Mouse (Mus musculus) heart, postnatal 10 days (tissue): ENCODE results near the gene Flvcr2. TPM values are rescaled to one million over a fixed set of nuclear protein-coding genes. Genes with fewer than 3 reads are reported as not detected.
"Not testable (repeated sequence)": the region's sequence is repeated elsewhere in the genome, so short reads cannot be mapped to it uniquely, and the experiment has no call there.

Experiments used
- DNase-seq, 2 experiments: peaks; one replicate each; pipeline ENCODE4 v3.0.0; 2021
- intact Hi-C: fragments of 180-260 bp; cut with DNase I; formaldehyde crosslinking; loops from one replicate; pipeline ENCODE4 v1.15.1; 2025
- total RNA-seq, 2 experiments: library from RNA; stranded (reverse); gene quantifications; 2 replicates each; pipeline ENCODE4 v1.2.3; 2021

Gene Flvcr2
- 1 to 10 TPM; 3.3 to 3.8 TPM for total RNA-seq

- intact Hi-C loops = loop anchor here (1.0 to 2.0 kb wide), 2 partner anchors 72 to 333 kb away; partner anchors contain the start of gene Tgfb3
Measured at GRCm38 (mm10) chr12:85745827-85746695, at the start of gene Flvcr2. Gene Flvcr2, plus strand, starts transcription at chr12:85746539.

GRCm38 (mm10) chr12:85698179-85698578, 48.2 kb upstream of the Flvcr2 start:
- DNase-seq, intact Hi-C loops: not testable (repeated sequence)

More at GRCm38 (mm10) chr12:85745827-85746695, at the start of gene Flvcr2:
- peak; percentile 89 for DNase-seq

- intact Hi-C loops = no loop called here
- no peak for DNase-seq
Measured at GRCm38 (mm10) chr12:85700191-85700841, 46.0 kb upstream of the Flvcr2 start.

- intact Hi-C loops = no loop called here
- no peak for DNase-seq
Measured at GRCm38 (mm10) chr12:85700842-85701223, 45.5 kb upstream of the Flvcr2 start.

GRCm38 (mm10) chr12:85702166-85703055, 43.9 kb upstream of the Flvcr2 start:
- intact Hi-C loops = no loop called here
- DNase-seq = no peak

- intact Hi-C loops = no loop called here
- DNase-seq = no peak
Measured at GRCm38 (mm10) chr12:85703507-85703906, 42.8 kb upstream of the Flvcr2 start.

GRCm38 (mm10) chr12:85704566-85704965, 41.8 kb upstream of the Flvcr2 start:
- intact Hi-C loops = no loop called here
- no peak for DNase-seq

GRCm38 (mm10) chr12:85705002-85705830, 41.1 kb upstream of the Flvcr2 start:
- intact Hi-C loops = no loop called here
- DNase-seq = peak; percentile 89 to 90

GRCm38 (mm10) chr12:85705831-85706530, 40.4 kb upstream of the Flvcr2 start:
- intact Hi-C loops = no loop called here
- DNase-seq = no peak

- intact Hi-C loops = no loop called here
- no peak for DNase-seq
Measured at GRCm38 (mm10) chr12:85706906-85707305, 39.4 kb upstream of the Flvcr2 start.

- intact Hi-C loops = no loop called here
- no peak for DNase-seq
Measured at GRCm38 (mm10) chr12:85707391-85707790, 38.9 kb upstream of the Flvcr2 start.

GRCm38 (mm10) chr12:85708556-85708955, 37.8 kb upstream of the Flvcr2 start:
- no peak for DNase-seq
- intact Hi-C loops = no loop called here

GRCm38 (mm10) chr12:85710695-85711094, 35.6 kb upstream of the Flvcr2 start:
- DNase-seq = no peak
- intact Hi-C loops = no loop called here

- intact Hi-C loops = no loop called here
- no peak for DNase-seq
Measured at GRCm38 (mm10) chr12:85712587-85712986, 33.8 kb upstream of the Flvcr2 start.

- DNase-seq = no peak
Measured at GRCm38 (mm10) chr12:85714126-85714525, 32.2 kb upstream of the Flvcr2 start.

GRCm38 (mm10) chr12:85725306-85725705, 21.0 kb upstream of the Flvcr2 start:
- no peak for DNase-seq
- intact Hi-C loops = loop anchor here (5.0 kb wide), 3 partner anchors 38 to 388 kb away; partner anchors contain the start of genes Batf and Nek9

More at GRCm38 (mm10) chr12:85714126-85714525, 32.2 kb upstream of the Flvcr2 start:
- intact Hi-C loops = no loop called here

GRCm38 (mm10) chr12:85726729-85727397, 19.5 kb upstream of the Flvcr2 start:
- intact Hi-C loops = loop anchor here (5.0 kb wide), 3 partner anchors 40 to 390 kb away; partner anchors contain the start of genes Batf and Nek9
- no peak for DNase-seq

- peak in 1 of 2 experiments; percentile 21 for DNase-seq
- intact Hi-C loops = loop anchor here (5.0 kb wide), 3 partner anchors 41 to 391 kb away; partner anchors contain the start of genes Batf and Nek9
Measured at GRCm38 (mm10) chr12:85728181-85728580, 18.2 kb upstream of the Flvcr2 start.
